Mouse (Mus musculus) liver, postnatal 0 days (tissue): ENCODE measurements at regions not wholly inside any gene's neighbourhood (a gene's known extent, or its start where the extent isn't known, plus 50 kb on each side); places are given as distances from the start of the nearest gene placed in this dataset.
"Not testable (repeated sequence)": the region's sequence is repeated elsewhere in the genome, so short reads cannot be mapped to it uniquely, and the experiment has no call there.

Experiments used
- ATAC-seq: fragments of 200-750 bp; cut with Nextera tagmentation; 2 replicates; pipeline ENCODE4 v1.8.0; 2017; ENCODE audit warnings: mild to moderate bottlenecking, moderate library complexity
- DNase-seq: peaks from one replicate; pipeline ENCODE4 v3.0.0-alpha.2; 2016
- H3K27ac ChIP-seq: fragments of 300-500 bp; sonication (generic); 2 replicates; pipeline ENCODE4 v1.5.1; 2014; ENCODE audit warnings: antibody characterized with exemption, moderate library complexity, mild to moderate bottlenecking, low read depth
- H3K27me3 ChIP-seq: fragments of 300-500 bp; sonication (generic); 2 replicates; pipeline ENCODE4 v1.6.1; 2014; ENCODE audit warnings: low read length, control low read depth, mixed read lengths; ENCODE audit not compliant: insufficient read depth
- H3K36me3 ChIP-seq: fragments of 300-500 bp; sonication (generic); replicated peaks from 2 replicates; pipeline ENCODE4 v1.6.1; 2014; ENCODE audit warnings: mild to moderate bottlenecking, control low read depth, low read length, moderate library complexity, mixed read lengths; ENCODE audit not compliant: insufficient read depth
- H3K4me1 ChIP-seq: fragments of 300-500 bp; sonication (generic); 2 replicates; pipeline ENCODE4 v1.6.1; 2014; ENCODE audit warnings: antibody characterized with exemption, mild to moderate bottlenecking, control low read depth; ENCODE audit not compliant: insufficient read depth
- H3K4me2 ChIP-seq: fragments of 300-500 bp; sonication (generic); 2 replicates; pipeline ENCODE4 v1.6.1; 2014; ENCODE audit warnings: low read depth, mild to moderate bottlenecking, low read length, moderate library complexity, mixed read lengths
- H3K4me3 ChIP-seq: fragments of 300-500 bp; sonication (generic); 2 replicates; pipeline ENCODE4 v1.5.1; 2014; ENCODE audit warnings: low read depth, low read length
- H3K9ac ChIP-seq: fragments of 300-500 bp; sonication (generic); replicated peaks from 2 replicates; pipeline ENCODE4 v1.6.1; 2014; ENCODE audit warnings: mild to moderate bottlenecking, moderate library complexity
- H3K9me3 ChIP-seq: fragments of 300-500 bp; sonication (generic); 2 replicates; pipeline ENCODE4 v1.6.1; 2016; ENCODE audit warnings: mild to moderate bottlenecking, control low read depth, low read length, mixed read lengths
- WGBS: fragments of 180-500 bp; shearing (Covaris S2); extraction: QIAGEN DNeasy Blood & Tissue Kit; methylation state at CpG from one replicate; pipeline ENCODE4 v1.1.7; 2014; ENCODE audit not compliant: insufficient replicate concordance; 5-methylcytosine and 5-hydroxymethylcytosine counted together

DNA sequence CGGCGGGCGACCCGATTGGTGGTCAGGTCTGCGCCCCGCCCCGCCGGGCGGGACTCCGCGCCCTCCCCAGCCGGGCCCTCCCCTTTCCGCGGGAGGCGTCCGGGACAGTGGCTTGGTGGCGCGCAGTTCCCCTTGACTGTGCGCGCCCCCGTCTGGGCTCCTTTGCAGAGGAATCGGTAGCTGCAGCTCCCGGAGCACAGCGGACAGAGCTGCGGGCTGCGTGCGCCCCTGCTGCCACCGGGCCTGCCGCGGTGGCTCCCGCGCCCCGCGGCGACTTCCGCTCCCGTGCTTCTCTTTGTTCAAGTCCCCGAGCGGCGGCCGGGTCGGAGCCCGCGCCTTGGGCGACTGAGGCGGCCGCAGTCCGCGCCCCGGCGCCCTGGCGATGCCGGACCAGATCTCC lies 566.6 kb upstream of the Gm21863 start:
- WGBS = 4% methylated on average over 24 of the region's 53 CpGs
- peak overlapping the region; percentile 25; the same call in 1 of the 2 replicates for H3K4me3 ChIP-seq
- not testable (repeated sequence) for ATAC-seq, H3K27ac ChIP-seq, H3K36me3 ChIP-seq, H3K4me2 ChIP-seq, H3K9me3 ChIP-seq, H3K4me1 ChIP-seq, H3K9ac ChIP-seq, H3K27me3 ChIP-seq
- peak; percentile 12 for DNase-seq
